Mouse (Mus musculus): ENCODE results near the gene Tmem274. TPM values are rescaled to one million over a fixed set of nuclear protein-coding genes. Genes with fewer than 3 reads are reported as not detected.

The Tmem274 gene
- polyA plus RNA-seq, 1 experiment, result not detected

GRCm38 (mm10) chr4:149529691-149530090 lies 52.5 kb downstream of the Tmem274 start:
- no peaks in the 10 kb centered on the region for H3K36me3 ChIP-seq (ENCODE audit: control insufficient read depth, insufficient read depth, low read length, poor library complexity, severe bottlenecking)
- H3K27me3 ChIP-seq (ENCODE audit: control insufficient read depth, insufficient read depth, low read length, poor library complexity, severe bottlenecking), result no peaks in the 10 kb centered on the region
- H3K27ac ChIP-seq (ENCODE audit: insufficient read depth, low read length), result no peak overlapping the region
- H3K9ac ChIP-seq (ENCODE audit: low read depth, poor library complexity, severe bottlenecking), result no peak overlapping the region
- H3K4me1 ChIP-seq (ENCODE audit: control insufficient read depth, insufficient read depth, low read length), result no peaks in the 10 kb centered on the region
- no peak for TF ChIP-seq CTCF (IDR thresholded peaks at IDR 0.05; ENCODE audit: low read depth, low read length)
- no peak for TF ChIP-seq EP300 (IDR thresholded peaks at IDR 0.05; ENCODE audit: insufficient read depth, low read depth, low read length)
- TF ChIP-seq POLR2A (IDR thresholded peaks at IDR 0.05; ENCODE audit: insufficient read depth, low read length), result no peak
- H3K9me3 ChIP-seq (replicated peaks; ENCODE audit: control insufficient read depth, insufficient read depth, low read length, poor library complexity, severe bottlenecking), result no peaks in the 10 kb centered on the region
- no peak overlapping the region for H3K4me3 ChIP-seq (ENCODE audit: low read depth, low read length)

Other genes starting within 250 kb of the Tmem274 start
- gene Kif1b, start 169.7 kb upstream of the Tmem274 start, polyA plus RNA-seq (2011; ENCODE audit: insufficient read depth, insufficient read length, low read depth, missing spikeins), result 40.0 and 54.7 TPM in 2 replicates
- gene Ube4b, start 50.6 kb upstream of the Tmem274 start, polyA plus RNA-seq (2011; ENCODE audit: insufficient read depth, insufficient read length, low read depth, missing spikeins), result 193 and 218 TPM in 2 replicates
- gene Rbp7, start 22.4 kb upstream of the Tmem274 start, polyA plus RNA-seq (2011; ENCODE audit: insufficient read depth, insufficient read length, low read depth, missing spikeins), result 3.5 and 3.6 TPM in 2 replicates
- gene Nmnat1, start 7.8 kb downstream of the Tmem274 start, polyA plus RNA-seq (2011; ENCODE audit: insufficient read depth, insufficient read length, low read depth, missing spikeins), result 8.5 and 9.7 TPM in 2 replicates
- 42.6 and 55.2 TPM in 2 replicates for gene Lzic, start 7.9 kb downstream of the Tmem274 start, polyA plus RNA-seq (2011; ENCODE audit: insufficient read depth, insufficient read length, low read depth, missing spikeins)
- gene Ctnnbip1, start 40.9 kb downstream of the Tmem274 start, polyA plus RNA-seq (2011; ENCODE audit: insufficient read depth, insufficient read length, low read depth, missing spikeins), result 14.0 and 14.4 TPM in 2 replicates
- gene Clstn1, start 109.1 kb downstream of the Tmem274 start, polyA plus RNA-seq (2011; ENCODE audit: insufficient read depth, insufficient read length, low read depth, missing spikeins), result 59.2 and 60.5 TPM in 2 replicates
- gene Pik3cd, start 225.2 kb downstream of the Tmem274 start, polyA plus RNA-seq (2011; ENCODE audit: insufficient read depth, insufficient read length, low read depth, missing spikeins), result 13.3 and 13.5 TPM in 2 replicates